Mouse (Mus musculus) embryonic fibroblast, embryonic 13.5 days (primary cell): ENCODE measurements around the gene Gpat2.

Source experiments
- CTCF ChIP-seq: IDR thresholded peaks from 2 replicates; pipeline ENCODE4 v1.5.1; 2011; ENCODE audit warnings: mild to moderate bottlenecking, control low read depth, low read length, moderate library complexity, borderline replicate concordance; ENCODE audit not compliant: insufficient read depth
- POLR2A ChIP-seq: IDR thresholded peaks from 2 replicates; pipeline ENCODE4 v1.6.1; 2011; ENCODE audit warnings: low read depth, mild to moderate bottlenecking, control low read depth, low read length, moderate library complexity

DNA sequence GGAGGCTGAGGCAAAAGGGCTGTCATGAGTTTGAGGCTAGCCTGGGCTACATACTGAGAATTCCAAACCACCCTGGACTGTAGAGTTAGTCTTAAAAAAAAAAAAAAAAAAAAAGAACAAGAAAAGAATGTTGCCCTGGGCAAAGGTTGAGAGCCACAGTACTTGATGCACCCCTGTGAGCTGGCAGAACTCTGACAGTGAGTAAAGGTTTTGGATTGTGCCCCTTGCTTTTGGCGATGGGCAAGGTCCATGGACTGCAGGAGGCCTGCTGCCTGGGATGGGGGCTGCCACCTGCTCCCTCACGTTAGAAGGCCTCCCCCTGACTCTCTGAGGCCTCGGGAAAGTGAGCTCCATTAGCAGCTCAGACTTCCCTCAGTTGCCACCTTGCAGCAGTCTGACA, 8.3 kb upstream of the Gpat2 start:
- TF ChIP-seq CTCF (no peak), POLR2A (no peak)
